Mouse (Mus musculus) hindbrain, embryonic 14.5 days (tissue): ENCODE results near the gene Fry. TPM values are rescaled to one million over a fixed set of nuclear protein-coding genes. Genes with fewer than 3 reads are reported as not detected.
A peak's percentile ranks its signal among the peaks of the same experiment; 100 is the strongest.

Source experiments
- ATAC-seq: fragments of 200-750 bp; cut with Nextera tagmentation; 2 replicates; pipeline ENCODE4 v1.8.0; 2017; ENCODE audit warnings: moderate number of reproducible peaks, mild to moderate bottlenecking, moderate TSS enrichment, moderate library complexity; ENCODE audit not compliant: low FRiP score
- DNase-seq: peaks from one replicate; pipeline ENCODE4 v3.0.0-alpha.2; 2015; ENCODE audit warnings: low spot score
- H3K27ac ChIP-seq: fragments of 300-500 bp; sonication (generic); 2 replicates; pipeline ENCODE4 v1.5.1; 2014; ENCODE audit warnings: mild to moderate bottlenecking, moderate library complexity
- H3K27me3 ChIP-seq: fragments of 300-500 bp; sonication (generic); 2 replicates; pipeline ENCODE4 v1.6.1; 2014; ENCODE audit warnings: mild to moderate bottlenecking, low read length, mixed read lengths; ENCODE audit not compliant: control insufficient read depth, insufficient read depth
- H3K36me3 ChIP-seq: fragments of 300-500 bp; sonication (generic); replicated peaks from 2 replicates; pipeline ENCODE4 v1.6.1; 2014; ENCODE audit not compliant: control insufficient read depth, insufficient read depth
- H3K4me1 ChIP-seq: fragments of 300-500 bp; sonication (generic); replicated peaks from 2 replicates; pipeline ENCODE4 v1.6.1; 2014; ENCODE audit warnings: antibody characterized with exemption, low read length, mixed read lengths; ENCODE audit not compliant: control insufficient read depth, insufficient read depth
- H3K4me2 ChIP-seq: fragments of 300-500 bp; sonication (generic); replicated peaks from 2 replicates; pipeline ENCODE4 v1.6.1; 2014; ENCODE audit warnings: mild to moderate bottlenecking, moderate library complexity
- H3K4me3 ChIP-seq: fragments of 300-500 bp; sonication (generic); replicated peaks from 2 replicates; pipeline ENCODE4 v1.5.1; 2014; ENCODE audit warnings: mild to moderate bottlenecking, low read length
- H3K9ac ChIP-seq: fragments of 300-500 bp; sonication (generic); 2 replicates; pipeline ENCODE4 v1.6.1; 2014
- H3K9me3 ChIP-seq: fragments of 300-500 bp; sonication (generic); 2 replicates; pipeline ENCODE4 v1.6.1; 2016; ENCODE audit warnings: low read length; ENCODE audit not compliant: control insufficient read depth
- WGBS: fragments of 180-500 bp; shearing (Covaris S2); extraction: QIAGEN DNeasy Blood & Tissue Kit; methylation state at CpG from one replicate; pipeline ENCODE4 v1.1.7; 2014; 5-methylcytosine and 5-hydroxymethylcytosine counted together
- polyA plus RNA-seq: library from polyadenylated mRNA; unstranded; fragments of >200 nt; fragmentation: Nextera tagmentation; extraction: Ambion mirVana; gene quantifications from 2 replicates; pipeline ENCODE4 v1.2.1, GENCODE M21; 2014

The Fry gene
- polyA plus RNA-seq, 1 experiment from 2014 or later: 66.7 TPM

- WGBS: 87% methylated on average over 11 of the region's 11 CpGs
- no peak for DNase-seq
- H3K4me1 ChIP-seq: peaks cover 6% of the 10 kb centered on the region; the same call in 1 of the 2 replicates
Observed at GRCm38 (mm10) chr5:150295096-150295495, 176.7 kb downstream of the Fry start.

GRCm38 (mm10) chr5:150298969-150299368, 180.5 kb downstream of the Fry start:
- no peak for DNase-seq
- Histone ChIP-seq H3K9me3 (no peaks in the 10 kb centered on the region), H3K27me3 (no peaks in the 10 kb centered on the region), H3K4me1 (peaks cover 6% of the 10 kb centered on the region; the same call in 1 of the 2 replicates), H3K27ac (0 out of 2 replicates have a peak overlapping the region, but pooled peaks have one; percentile 14), H3K36me3 (no peaks in the 10 kb centered on the region), H3K4me3 (no peak overlapping the region), H3K4me2 (no peak overlapping the region), H3K9ac (no peak overlapping the region)
- WGBS: 62% methylated on average over 6 of the region's 6 CpGs
- no peak for ATAC-seq

More at GRCm38 (mm10) chr5:150295096-150295495, 176.7 kb downstream of the Fry start:
- H3K4me3 ChIP-seq: no peak overlapping the region
- no peaks in the 10 kb centered on the region for H3K9me3 ChIP-seq
- H3K9ac ChIP-seq: no peak overlapping the region
- no peak overlapping the region for H3K4me2 ChIP-seq
- H3K36me3 ChIP-seq: no peaks in the 10 kb centered on the region
- no peaks in the 10 kb centered on the region for H3K27me3 ChIP-seq
- H3K27ac ChIP-seq: no peak overlapping the region
- ATAC-seq: no peak

GRCm38 (mm10) chr5:150302123-150302522, 183.7 kb downstream of the Fry start:
- H3K27ac ChIP-seq: no peak overlapping the region
- no peaks in the 10 kb centered on the region for H3K36me3 ChIP-seq
- H3K9me3 ChIP-seq: no peaks in the 10 kb centered on the region
- DNase-seq: no peak
- H3K9ac ChIP-seq: no peak overlapping the region
- no peak overlapping the region for H3K4me2 ChIP-seq
- no peak overlapping the region for H3K4me3 ChIP-seq
- no peaks in the 10 kb centered on the region for H3K27me3 ChIP-seq
- 77% methylated on average over 2 of the region's 2 CpGs for WGBS
- 0 out of 2 replicates have a peak, but pooled peaks cover 6% of the 10 kb centered on the region for H3K4me1 ChIP-seq
- no peak for ATAC-seq

- Histone ChIP-seq H3K9me3 (no peaks in the 10 kb centered on the region), H3K4me1 (0 out of 2 replicates have a peak, but pooled peaks cover 6% of the 10 kb centered on the region), H3K36me3 (no peaks in the 10 kb centered on the region), H3K4me3 (no peak overlapping the region), H3K9ac (no peak overlapping the region), H3K27me3 (no peaks in the 10 kb centered on the region), H3K27ac (no peak overlapping the region), H3K4me2 (no peak overlapping the region)
- DNase-seq (no peak), ATAC-seq (no peak)
- 87% methylated on average over 5 of the region's 5 CpGs for WGBS
Observed at GRCm38 (mm10) chr5:150302996-150303395, 184.6 kb downstream of the Fry start.

GRCm38 (mm10) chr5:150306497-150306896, 188.1 kb downstream of the Fry start:
- Histone ChIP-seq H3K4me2 (no peak overlapping the region), H3K27ac (no peak overlapping the region), H3K4me1 (no peaks in the 10 kb centered on the region), H3K4me3 (no peak overlapping the region), H3K27me3 (no peaks in the 10 kb centered on the region), H3K36me3 (peaks cover 14% of the 10 kb centered on the region), H3K9me3 (no peaks in the 10 kb centered on the region), H3K9ac (no peak overlapping the region)
- ATAC-seq (no peak), DNase-seq (no peak)
- 93% methylated on average over 5 of the region's 5 CpGs for WGBS

DNA sequence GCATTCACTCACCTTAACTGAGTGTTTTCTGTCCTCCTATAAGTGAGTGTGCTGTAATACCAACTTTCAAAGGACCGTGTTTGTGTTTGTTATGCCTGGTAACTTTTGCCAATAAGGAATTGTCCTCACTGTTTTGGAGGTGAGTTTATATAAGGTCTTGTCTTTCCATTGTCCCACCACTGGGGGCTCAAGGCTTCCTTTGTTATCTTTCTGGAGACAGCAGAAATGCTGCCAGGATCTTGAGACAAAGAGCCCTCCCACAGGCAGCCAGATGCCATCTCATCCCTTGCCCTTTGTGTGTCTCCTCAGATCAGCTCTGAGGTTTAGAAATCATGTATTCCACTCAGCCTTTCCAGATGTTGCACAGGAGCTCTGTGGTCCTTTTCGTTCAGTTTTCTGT, 194.8 kb downstream of the Fry start:
- Histone ChIP-seq H3K4me3 (no peak overlapping the region), H3K9me3 (peaks cover 4% of the 10 kb centered on the region; the same call in 1 of the 2 replicates), H3K27me3 (no peaks in the 10 kb centered on the region), H3K27ac (no peak overlapping the region), H3K9ac (no peak overlapping the region), H3K4me2 (no peak overlapping the region), H3K4me1 (no peaks in the 10 kb centered on the region), H3K36me3 (peaks cover 17% of the 10 kb centered on the region)
- ATAC-seq: no peak
- no peak for DNase-seq
- 57% methylated on average over 2 of the region's 2 CpGs for WGBS

DNA sequence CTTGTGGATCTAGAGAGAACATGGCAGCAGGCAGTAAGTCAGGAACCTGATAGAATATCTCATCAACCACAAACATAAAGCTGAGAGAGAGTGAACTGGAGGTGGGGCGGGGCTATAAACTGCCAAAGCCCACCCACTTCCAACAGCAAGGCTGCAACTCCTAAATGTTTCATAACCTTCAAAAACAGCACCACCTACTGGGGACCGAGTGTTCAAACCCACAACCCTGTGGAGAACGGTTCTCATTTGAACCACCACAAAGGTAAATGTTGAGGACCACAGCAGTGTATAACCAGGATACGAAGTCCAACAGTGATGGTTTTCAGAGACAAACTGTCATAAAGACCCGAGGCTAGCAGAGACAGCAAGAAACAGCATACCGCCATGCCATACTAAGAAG, 196.1 kb downstream of the Fry start:
- ATAC-seq (no peak), DNase-seq (no peak)
- H3K9me3 ChIP-seq: peaks cover 4% of the 10 kb centered on the region; the same call in 1 of the 2 replicates
- no peaks in the 10 kb centered on the region for H3K4me1 ChIP-seq
- H3K4me2 ChIP-seq: no peak overlapping the region
- peaks cover 17% of the 10 kb centered on the region for H3K36me3 ChIP-seq
- WGBS: 95% methylated on average over 6 of the region's 6 CpGs
- H3K27ac ChIP-seq: no peak overlapping the region
- no peaks in the 10 kb centered on the region for H3K27me3 ChIP-seq
- H3K9ac ChIP-seq: no peak overlapping the region
- H3K4me3 ChIP-seq: no peak overlapping the region

GRCm38 (mm10) chr5:150325411-150325810, 207.0 kb downstream of the Fry start:
- Histone ChIP-seq H3K4me2 (no peak overlapping the region), H3K27me3 (no peaks in the 10 kb centered on the region), H3K27ac (no peak overlapping the region), H3K4me3 (no peak overlapping the region), H3K4me1 (no peaks in the 10 kb centered on the region), H3K36me3 (peaks cover 10% of the 10 kb centered on the region; the same call in 1 of the 2 replicates), H3K9ac (no peak overlapping the region), H3K9me3 (no peaks in the 10 kb centered on the region)
- WGBS: 54% methylated on average over 5 of the region's 5 CpGs
- DNase-seq (no peak), ATAC-seq (no peak)

GRCm38 (mm10) chr5:150328686-150329085, 210.2 kb downstream of the Fry start:
- Histone ChIP-seq H3K36me3 (peaks cover 10% of the 10 kb centered on the region; the same call in 1 of the 2 replicates), H3K9me3 (no peaks in the 10 kb centered on the region), H3K27me3 (no peaks in the 10 kb centered on the region), H3K4me3 (no peak overlapping the region), H3K9ac (no peak overlapping the region), H3K27ac (no peak overlapping the region), H3K4me1 (no peaks in the 10 kb centered on the region), H3K4me2 (no peak overlapping the region)
- WGBS: 93% methylated on average over 6 of the region's 6 CpGs
- DNase-seq: no peak
- no peak for ATAC-seq

DNA sequence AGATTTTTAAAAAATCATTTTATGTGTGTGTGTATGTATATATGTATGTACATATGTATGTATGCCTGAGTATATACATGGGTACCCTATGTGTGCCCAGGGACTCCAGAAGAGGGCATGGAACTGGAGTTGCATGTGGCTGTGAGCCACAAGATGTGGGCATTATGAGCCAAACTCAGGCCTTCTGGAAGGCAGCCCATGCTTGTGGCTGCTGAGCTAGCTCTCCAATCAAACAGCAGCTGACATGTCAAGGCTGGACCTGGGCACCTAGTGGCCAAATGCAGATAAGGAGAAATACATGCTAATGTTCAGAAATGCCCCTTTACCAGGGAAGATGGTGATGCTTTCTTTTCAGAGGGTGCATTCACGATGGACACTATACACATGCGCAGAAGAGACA, 213.4 kb downstream of the Fry start:
- no peak overlapping the region for H3K27ac ChIP-seq
- H3K9me3 ChIP-seq: no peaks in the 10 kb centered on the region
- H3K27me3 ChIP-seq: no peaks in the 10 kb centered on the region
- WGBS: 68% methylated on average over 2 of the region's 2 CpGs
- H3K36me3 ChIP-seq: peaks cover 2% of the 10 kb centered on the region; the same call in 1 of the 2 replicates
- no peaks in the 10 kb centered on the region for H3K4me1 ChIP-seq
- H3K4me3 ChIP-seq: no peak overlapping the region
- DNase-seq (no peak), ATAC-seq (no peak)
- no peak overlapping the region for H3K9ac ChIP-seq
- no peak overlapping the region for H3K4me2 ChIP-seq
